Mouse (Mus musculus) spleen, postnatal 14 days (tissue): Measurements from ENCODE around the gene Trio.
A peak's percentile ranks its signal among the peaks of the same experiment; 100 is the strongest.

Source experiments
- DNase-seq, 2 experiments: peaks; one replicate each; pipeline ENCODE4 v3.0.0; 2021 to 2022; ENCODE audit warnings: low spot score in 2 of 2

The Trio gene

GRCm38 (mm10) chr15:27772125-27772627 is 253.5 kb downstream of the Trio start:
- DNase-seq: no peak

- no peak for DNase-seq
Observed at GRCm38 (mm10) chr15:27771581-27771980, 254.1 kb downstream of the Trio start.

- DNase-seq: peak in 1 of 2 experiments; percentile 33
Observed at GRCm38 (mm10) chr15:27770513-27771196, 255.0 kb downstream of the Trio start.

GRCm38 (mm10) chr15:27761416-27761815 is 264.2 kb downstream of the Trio start:
- no peak for DNase-seq

- no peak for DNase-seq
Observed at GRCm38 (mm10) chr15:27760655-27761054, 265.0 kb downstream of the Trio start.

GRCm38 (mm10) chr15:27759890-27760289 is 265.8 kb downstream of the Trio start:
- no peak for DNase-seq

- DNase-seq: no peak
Observed at GRCm38 (mm10) chr15:27758680-27759079, 267.0 kb downstream of the Trio start.

- DNase-seq: no peak
Observed at GRCm38 (mm10) chr15:27756426-27756825, 269.2 kb downstream of the Trio start.

GRCm38 (mm10) chr15:27754571-27755260 is 270.9 kb downstream of the Trio start:
- DNase-seq: no peak

- DNase-seq: no peak
Observed at GRCm38 (mm10) chr15:27753923-27754322, 271.7 kb downstream of the Trio start.

GRCm38 (mm10) chr15:27752677-27753342 is 272.8 kb downstream of the Trio start:
- no peak for DNase-seq

- DNase-seq: peak in 1 of 2 experiments; percentile 59
Observed at GRCm38 (mm10) chr15:27751612-27752405, 273.8 kb downstream of the Trio start.

- no peak for DNase-seq
Observed at GRCm38 (mm10) chr15:27748739-27749138, 276.9 kb downstream of the Trio start.

- no peak for DNase-seq
Observed at GRCm38 (mm10) chr15:27747512-27747911, 278.1 kb downstream of the Trio start.

- DNase-seq: no peak
Observed at GRCm38 (mm10) chr15:27744995-27745394, 280.7 kb downstream of the Trio start.

GRCm38 (mm10) chr15:27740080-27740479 is 285.6 kb downstream of the Trio start:
- no peak for DNase-seq

GRCm38 (mm10) chr15:27731818-27732217 is 293.8 kb downstream of the Trio start:
- no peak for DNase-seq

- no peak for DNase-seq
Observed at GRCm38 (mm10) chr15:27726228-27726627, 299.4 kb downstream of the Trio start.

GRCm38 (mm10) chr15:27724796-27725680 is 300.6 kb downstream of the Trio start:
- DNase-seq: no peak

GRCm38 (mm10) chr15:27724298-27724697 is 301.4 kb downstream of the Trio start:
- no peak for DNase-seq

- DNase-seq: no peak
Observed at GRCm38 (mm10) chr15:27723746-27724145, 301.9 kb downstream of the Trio start.
